Mouse (Mus musculus): ENCODE data around the gene Pip5kl1.
A peak's percentile ranks its signal among the peaks of the same experiment; 100 is the strongest.

The Pip5kl1 gene

DNA sequence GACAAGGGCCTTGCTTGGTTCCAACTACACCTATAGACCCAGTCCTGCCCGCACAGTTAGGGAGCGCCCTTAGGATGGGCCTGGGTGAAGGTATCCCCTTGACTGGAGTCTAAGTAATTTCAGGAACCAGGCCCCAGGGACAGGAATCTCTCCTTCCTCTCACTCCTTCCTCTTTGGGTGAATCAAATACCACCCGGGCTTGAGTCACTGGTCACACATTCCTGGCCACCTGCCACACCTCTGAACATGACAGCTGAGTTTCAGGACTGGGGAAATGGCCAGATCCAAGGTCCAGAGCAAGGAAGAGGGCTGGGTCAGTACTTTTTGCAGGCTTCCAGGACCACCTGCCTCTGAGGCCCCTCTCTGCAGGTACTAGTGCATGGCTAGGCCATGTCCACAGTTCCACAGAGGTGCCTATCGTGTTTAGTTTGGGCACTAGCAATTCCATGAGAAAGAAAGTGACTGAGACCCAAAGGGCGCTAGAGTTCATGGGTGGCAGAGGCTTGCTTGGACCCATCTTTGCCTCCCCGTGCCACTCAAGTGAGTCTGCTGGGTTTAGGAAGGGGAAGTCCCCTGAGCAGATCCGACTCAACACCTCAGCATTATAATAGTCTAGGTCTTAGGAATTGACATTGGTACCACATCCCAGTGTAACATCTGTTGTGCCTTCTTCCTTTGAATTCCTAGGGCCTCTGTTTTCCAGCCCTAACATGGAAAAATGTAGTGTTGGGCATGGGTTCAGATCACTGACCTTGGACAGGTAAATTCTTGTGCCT is 26.4 kb upstream of the Pip5kl1 start:
- DNase-seq (ENCODE audit: low read depth, low spot score): no peak

DNA sequence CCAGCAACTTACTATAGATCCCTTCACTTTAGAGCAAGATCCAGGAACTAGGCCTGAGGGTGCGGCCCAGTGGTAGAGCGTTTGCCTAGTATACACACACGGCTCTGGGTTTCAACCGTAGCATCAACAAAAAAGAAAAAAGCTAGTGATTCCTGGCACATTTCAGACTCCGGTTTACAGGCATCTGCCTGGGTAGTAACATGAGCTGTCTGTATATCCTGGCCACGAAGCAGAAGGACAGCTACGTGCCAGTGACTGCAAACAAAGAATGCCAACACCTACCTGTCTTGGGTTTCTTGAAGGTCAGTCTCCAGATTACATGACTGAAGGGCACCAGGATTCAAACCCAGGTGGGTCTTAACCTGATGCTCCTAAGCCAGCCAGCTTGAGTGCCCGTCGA is 25.4 kb upstream of the Pip5kl1 start:
- DNase-seq (ENCODE audit: low read depth, low spot score): no peak

DNA sequence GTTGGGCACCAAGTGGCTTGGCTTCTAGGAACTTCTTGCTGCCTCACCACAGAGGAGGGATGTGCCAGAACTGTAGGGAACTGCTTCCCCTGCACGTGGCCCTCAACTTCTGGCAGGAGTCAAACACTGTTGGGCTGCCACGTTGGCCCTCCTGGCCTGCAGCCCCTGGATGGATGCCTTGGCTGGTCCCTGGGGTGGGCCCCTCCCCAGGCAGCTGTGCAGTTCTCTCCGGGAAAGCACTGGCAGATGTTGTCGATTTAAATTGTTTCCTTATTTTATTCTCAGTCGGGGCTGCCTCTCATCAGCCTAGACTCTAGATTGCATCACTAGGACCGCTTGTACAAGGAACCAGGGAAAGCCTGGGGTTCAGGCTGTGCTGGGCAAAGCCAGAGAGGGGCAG is 24.8 kb upstream of the Pip5kl1 start:
- DNase-seq (ENCODE audit: low read depth, low spot score): no peak

DNA sequence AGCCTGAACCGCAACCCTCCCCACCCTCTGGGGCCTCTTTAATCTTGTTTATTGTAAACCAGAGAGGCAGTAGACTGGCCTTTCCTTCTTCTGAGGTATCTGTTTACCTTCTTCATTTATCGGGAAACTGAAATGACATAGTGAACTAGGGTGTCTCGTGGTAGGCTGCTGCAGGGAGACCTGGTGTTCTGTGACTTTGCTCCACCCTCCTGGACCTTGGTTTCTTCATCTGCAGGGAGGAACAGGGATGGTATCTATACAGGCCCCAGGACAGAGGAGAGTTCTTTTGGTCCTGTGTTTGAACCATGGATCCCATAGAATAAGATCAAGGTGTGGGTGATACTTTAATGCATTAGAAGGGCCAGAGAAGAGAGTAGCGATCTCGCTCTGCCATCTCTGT is 23.4 kb upstream of the Pip5kl1 start:
- DNase-seq (ENCODE audit: low read depth, low spot score): no peak

DNA sequence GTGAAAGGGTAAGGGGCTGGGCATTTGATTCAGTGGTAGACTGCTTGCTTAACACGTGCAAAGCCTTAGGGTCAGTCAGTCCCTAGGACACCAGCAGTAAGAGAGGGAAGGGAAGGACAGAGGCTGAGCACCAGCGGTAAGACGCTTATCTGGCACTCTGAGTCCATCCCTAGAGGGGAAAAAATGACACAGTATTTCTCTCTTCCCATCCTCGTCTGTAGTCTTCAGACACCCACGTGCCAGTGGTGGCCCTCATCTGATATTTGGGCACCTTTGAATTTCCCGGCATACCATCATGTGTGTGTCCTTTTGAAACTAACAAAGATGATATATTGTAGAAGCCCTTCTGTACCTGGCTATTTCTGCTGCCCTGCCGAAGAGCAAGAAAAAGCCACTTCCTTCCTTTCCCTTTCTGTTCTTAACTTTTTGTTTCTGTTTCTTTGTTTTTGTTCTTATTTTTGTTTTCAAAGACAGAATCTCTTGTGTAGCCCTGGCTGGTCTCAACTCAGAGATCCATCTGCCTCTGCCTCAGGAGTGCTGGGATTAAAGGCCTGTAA is 20.9 kb upstream of the Pip5kl1 start:
- DNase-seq (ENCODE audit: low read depth, low spot score): peak; percentile 76

DNA sequence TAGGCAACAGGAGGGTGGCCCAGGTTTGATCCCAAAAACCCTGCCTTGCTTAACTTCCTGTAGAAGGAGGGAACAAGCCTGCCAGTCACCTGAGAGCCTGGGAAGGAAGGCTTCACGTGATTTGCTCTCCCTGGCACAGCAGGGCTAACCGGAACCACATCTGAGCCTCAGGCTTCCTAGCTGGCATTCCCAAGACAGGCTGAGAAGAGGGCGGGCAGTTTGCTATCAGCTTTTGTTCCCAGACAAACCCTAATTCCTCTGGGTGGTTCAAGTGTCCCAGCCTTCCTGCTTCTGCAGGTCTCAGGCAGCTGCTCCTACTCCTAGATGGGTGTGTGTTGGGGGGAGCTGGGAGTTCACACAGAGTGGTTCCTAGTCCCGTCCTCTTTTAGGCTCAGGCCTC is 19.1 kb upstream of the Pip5kl1 start:
- no peak for DNase-seq (ENCODE audit: low read depth, low spot score)

DNA sequence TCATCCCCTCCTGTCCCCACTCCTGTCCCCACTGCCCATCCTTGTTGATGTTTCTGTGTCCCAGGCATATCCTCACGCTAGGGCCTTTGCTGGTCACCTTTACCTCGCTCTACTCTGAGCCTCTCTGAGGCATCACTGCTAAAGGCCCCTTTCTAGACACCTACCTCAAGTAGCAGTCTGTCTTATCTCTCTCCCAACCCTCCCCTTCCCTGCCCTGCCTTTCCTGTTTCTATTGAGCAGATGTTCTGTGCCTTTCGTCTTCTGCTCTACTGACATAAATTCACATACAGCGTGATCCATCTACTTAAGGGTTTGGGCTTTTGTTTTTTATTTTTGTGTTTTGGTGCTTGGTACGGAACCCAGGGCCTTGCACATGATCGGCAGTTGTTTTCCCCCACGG is 18.6 kb upstream of the Pip5kl1 start:
- no peak for DNase-seq (ENCODE audit: low read depth, low spot score)

DNA sequence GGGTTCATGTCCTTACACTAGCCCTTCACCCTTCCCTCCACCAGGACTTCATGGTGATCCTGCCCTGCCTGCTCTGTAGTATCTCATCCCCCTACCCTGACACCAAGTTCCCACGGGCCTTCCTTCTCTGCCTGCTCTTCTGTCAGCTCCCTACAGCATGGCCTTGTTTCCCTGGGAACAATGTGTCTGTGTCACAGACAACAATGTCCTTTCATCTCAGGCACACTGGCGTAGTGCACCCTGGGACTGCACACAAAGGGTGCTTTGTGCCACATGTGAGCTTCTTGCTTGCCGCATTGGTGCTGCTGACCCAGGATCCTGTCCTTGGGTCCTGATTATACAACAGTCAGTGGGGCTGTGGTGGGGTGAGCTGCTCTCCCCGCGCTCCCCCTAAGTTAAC is 15.0 kb upstream of the Pip5kl1 start:
- no peak for DNase-seq (ENCODE audit: low read depth, low spot score)

DNA sequence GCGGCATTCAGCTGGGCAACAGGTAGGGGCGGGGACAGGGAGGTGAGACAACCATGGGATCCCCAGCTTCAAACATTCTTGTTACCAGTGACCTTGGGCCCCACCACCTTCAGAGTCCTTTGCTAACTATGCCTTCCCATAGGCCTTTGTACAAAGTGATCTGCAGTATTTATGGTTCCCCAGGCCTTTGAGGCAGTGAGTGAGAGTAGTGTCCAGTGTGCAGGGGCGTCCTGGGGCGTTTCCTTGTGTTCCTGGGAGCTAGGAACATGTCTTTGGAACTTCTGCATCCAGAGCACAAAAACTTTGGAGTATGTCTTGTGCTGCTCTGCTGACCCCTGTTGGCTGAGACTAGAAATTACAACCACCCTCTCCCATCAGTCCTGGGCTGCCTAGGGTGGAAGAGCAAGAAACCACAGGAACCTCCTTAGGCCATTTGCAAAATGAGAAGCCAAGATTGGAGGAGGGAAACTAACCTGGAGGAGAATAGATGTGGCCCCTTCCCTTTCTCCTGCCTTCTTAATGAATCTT is 8.0 kb upstream of the Pip5kl1 start:
- peak; percentile 77 for DNase-seq (ENCODE audit: low read depth, low spot score)

DNA sequence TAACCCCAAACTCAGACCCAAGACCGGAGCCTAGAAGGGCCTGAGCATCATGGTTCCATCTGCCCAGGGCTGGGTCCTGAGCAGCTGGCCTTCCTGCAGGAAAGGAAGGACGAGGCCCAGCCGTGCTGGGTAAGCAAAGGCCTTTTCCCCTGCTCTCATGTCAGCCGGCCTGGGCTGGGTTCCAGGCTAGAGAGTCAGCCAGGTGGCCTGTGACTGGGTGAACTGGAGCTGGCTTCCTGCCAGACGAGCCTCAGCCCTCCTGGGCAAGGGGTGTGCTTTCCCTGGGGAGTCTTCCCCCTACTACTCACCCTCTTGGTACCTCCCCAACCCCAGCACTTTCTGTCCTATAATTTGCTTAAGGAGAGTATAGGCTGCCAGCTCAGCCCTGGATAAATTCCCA is 6.4 kb upstream of the Pip5kl1 start:
- no peak for DNase-seq (ENCODE audit: low read depth, low spot score)

DNA sequence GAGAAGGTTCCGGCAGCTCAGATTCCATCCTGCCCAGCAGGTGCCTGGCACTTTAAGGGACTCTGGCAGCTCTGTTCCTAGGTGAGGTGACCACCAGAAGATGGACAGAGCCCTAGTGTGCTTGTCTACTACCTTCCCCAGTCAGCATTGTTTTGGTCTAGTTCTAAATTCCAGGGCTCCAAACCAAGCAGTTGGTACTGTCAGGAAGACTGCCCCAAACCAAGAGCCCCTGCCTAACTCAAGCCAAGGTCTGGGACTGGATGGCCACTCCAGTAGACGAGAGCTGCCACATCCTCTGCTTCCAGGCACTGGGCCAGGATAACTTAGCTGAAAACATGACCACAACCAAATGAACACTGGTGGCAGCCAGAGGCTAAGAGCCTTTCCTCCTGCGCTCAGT is 5.7 kb upstream of the Pip5kl1 start:
- DNase-seq (ENCODE audit: low read depth, low spot score): no peak

DNA sequence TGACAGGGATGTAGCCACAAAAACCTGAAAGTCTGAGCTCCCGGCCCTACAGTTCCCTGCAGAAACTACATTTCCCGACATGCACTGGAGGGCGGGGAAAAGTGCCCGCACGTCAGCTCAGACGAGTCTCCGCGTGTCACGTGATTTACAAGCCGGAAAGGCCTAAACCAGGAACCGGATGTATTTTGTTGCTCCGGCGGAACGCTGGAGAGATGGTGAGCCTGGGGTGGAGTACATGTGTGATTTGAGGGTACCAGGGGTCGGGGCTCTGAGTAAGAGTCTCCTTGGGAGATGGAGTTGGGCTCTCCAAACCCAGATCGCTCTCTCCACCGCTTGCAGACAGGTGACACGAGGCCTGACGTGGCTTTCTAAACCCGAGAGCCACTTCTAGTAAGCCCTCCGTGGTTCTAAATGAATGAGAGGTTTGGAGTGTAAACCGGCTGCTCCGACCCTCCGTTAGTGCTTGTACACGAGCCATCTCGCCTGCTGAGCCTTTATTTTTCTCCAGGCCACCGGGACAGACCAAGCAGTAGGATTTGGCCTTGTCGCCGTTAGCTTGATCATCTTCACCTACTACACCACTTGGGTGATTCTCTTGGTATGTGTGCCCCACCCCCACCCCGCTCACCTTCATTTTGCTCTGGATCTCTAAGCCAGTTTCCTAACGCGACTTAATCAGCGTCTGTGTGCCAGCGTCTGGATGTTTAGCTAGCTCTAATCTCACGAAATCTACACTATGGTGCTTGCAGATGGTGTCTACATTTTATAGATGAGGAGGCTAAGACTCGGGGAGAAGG is 3.7 kb upstream of the Pip5kl1 start, which contains the start of gene Dpm2:
Gene Dpm2, plus strand, starts transcription at position 161 of the 797 bp plus-strand sequence.
- DNase-seq (ENCODE audit: low read depth, low spot score): peak; percentile 93

DNA sequence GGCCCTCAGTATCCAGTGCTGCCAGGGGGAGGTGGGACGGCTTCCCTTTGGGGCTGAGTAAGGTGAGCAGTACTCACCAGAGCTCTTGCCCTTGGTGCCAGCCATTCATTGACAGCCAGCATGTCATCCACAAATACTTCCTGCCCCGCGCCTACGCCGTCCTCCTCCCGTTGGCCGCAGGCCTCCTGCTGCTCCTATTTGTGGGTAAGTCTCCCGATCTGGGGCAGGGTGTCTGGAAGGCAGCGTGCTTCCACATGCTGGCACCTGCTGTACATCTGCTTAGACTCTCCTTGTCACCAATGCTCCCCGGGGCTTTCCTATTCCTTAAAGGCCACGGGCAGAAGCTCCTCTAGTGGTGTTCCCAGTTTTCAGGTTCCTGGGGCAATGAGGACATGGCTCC is 2.4 kb upstream of the Pip5kl1 start:
- DNase-seq (ENCODE audit: low read depth, low spot score): no peak

DNA sequence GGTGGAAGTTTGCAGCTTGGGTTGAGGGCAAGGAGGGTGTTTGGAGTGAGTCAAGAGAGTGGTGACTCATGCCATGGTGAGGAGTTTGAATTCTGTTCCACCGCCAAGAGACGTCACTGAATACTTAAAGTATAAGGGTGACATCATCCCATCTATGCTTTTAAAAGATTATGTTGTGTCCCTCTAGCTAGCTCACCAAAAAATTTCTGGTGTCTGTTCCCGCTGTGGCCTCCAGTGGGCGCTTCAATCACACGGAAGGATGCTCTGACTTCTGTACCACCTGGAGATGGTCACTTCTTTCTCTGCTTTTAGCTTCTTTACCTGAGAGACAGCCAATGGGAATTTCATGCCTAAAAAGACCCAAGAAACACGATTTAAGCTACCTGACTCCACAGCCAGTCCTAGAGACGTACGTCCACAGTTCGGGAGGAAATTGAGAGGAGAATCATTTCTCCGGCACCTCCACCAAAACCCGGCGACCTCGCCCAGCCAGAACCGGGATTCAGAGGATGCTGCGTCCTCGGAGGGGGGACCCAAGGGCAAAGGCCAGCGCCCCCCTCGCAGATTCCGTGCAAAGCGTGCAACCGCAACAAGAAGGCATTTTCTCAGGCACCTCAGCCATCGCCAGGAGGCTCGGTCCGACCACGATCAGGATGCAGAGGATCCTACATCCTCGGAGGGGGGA is 446 bp downstream of the Pip5kl1 start:
- peak; percentile 78 for DNase-seq (ENCODE audit: low read depth, low spot score)

DNA sequence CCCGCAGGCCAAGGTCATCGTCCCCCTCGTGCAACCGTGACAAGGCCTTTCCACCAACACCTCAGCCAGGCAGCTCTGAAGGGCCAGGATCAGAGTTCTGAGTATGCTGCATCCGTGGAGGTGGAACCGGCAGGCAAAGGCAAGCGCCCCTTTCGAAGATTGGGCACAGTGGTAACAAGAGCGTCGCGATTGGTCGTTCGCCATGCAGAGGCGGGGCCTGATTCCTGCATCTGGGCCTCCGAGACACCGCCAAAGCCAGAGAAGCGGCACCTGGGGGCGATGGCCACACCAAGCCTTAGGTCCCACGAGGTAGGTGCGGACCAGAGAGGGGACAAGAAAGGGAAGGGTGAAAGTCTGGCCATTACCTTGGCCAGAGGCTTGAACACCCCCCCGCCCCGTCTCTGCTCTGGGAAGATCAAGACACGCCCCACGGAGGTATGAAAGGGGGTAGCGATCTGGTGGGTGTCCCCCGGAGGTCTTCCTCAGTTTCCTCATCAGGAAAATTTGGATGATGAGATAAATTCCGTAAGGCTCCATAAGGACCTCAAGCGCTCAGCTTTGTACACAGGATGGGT is 1.1 kb downstream of the Pip5kl1 start, which contains the start of gene 9430097D07Rik:
Gene 9430097D07Rik, minus strand, starts transcription at position 99 of the 575 bp plus-strand sequence.
- DNase-seq (ENCODE audit: low read depth, low spot score): peak; percentile 80

DNA sequence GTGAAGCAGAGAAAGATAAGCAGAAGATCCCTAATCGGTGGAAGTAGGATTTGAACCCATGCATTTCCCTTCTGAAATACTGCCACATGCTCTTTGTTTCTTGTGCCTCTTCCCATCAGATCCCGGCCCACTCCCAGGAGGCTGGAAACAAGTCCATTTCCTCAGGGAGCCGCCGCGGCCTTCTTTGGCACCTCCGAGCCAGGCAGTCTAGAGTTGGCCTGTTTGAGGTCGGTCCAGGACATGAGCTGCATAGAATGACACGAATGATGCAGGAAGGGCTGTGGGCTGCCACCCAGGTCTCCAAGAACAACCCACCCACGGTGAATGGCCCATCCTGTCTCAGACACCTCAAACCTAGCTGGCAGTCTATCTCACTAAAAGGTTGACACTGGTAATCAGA is 1.9 kb downstream of the Pip5kl1 start:
- DNase-seq (ENCODE audit: low read depth, low spot score): no peak

DNA sequence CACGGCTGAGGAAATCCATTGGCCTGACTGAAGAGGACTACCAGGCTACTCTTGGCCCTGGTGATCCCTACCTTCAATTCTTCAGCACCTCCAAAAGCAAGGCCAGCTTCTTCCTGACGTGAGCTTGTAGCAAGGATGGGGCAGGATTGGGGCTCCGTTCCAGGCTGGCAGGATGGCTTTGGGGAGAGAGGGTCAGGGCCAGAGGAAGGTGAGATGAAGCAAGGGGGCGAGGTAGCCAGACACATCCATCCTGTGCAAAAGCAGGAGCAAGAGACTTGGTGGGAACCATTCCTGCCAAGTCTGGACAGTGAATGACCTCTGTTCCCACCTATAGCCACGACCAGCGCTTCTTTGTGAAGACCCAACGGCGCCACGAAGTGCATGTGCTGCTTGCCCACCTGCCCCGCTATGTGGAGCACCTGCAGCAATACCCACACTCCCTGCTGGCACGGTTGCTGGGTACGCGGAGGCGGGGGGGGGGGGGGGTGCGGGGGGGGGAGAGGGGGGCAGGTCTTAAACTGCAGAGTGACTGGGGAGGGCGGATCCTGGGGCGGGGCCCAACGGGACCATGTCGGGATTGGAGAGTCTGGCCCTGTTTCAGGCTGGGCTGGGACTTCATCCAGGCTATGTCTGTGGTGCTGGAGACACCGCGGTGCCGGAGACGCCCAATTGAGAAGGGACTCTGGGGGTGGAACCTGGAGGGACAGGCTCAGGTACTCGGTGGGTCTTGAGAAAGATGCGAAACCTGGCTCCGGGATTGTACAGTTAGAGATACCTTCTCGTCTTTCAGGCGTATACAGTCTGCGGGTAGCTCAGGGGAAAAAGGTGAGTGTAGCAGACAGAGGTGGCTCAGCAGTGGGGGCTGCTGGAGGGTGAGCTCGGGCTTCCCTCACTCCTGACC is 3.8 kb downstream of the Pip5kl1 start:
- no peak for DNase-seq (ENCODE audit: low read depth, low spot score)

DNA sequence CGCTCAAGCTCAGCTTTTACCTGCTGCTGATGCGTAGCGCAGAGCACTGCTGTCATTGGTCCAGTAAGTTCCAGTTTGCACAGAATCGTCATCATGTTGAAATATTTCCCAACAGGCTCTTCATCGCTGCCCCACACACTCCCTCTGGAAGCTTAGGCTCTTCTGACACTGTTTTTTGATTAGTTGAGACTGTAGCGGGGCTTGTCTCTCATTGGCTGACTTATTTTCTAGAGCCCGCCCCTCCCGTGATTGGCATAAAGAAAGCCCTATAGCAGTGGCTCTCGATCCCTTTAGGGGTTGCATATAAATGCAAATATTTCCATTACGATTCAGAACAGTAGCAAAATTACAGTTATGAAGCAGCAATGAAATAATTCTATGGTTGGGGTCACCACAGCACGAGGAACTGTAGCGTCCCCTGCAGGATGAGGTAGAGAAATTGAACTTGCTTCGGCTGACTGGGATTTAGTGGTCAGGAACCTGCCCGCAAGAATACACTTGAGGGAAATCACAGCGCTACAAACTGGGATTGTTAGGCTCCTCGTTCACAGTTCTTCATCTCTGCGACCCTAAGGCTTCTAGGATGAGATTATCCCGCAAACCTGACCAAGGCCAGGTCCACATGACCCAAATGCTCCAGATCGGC is 7.0 kb downstream of the Pip5kl1 start:
- no peak for DNase-seq (ENCODE audit: low read depth, low spot score)

DNA sequence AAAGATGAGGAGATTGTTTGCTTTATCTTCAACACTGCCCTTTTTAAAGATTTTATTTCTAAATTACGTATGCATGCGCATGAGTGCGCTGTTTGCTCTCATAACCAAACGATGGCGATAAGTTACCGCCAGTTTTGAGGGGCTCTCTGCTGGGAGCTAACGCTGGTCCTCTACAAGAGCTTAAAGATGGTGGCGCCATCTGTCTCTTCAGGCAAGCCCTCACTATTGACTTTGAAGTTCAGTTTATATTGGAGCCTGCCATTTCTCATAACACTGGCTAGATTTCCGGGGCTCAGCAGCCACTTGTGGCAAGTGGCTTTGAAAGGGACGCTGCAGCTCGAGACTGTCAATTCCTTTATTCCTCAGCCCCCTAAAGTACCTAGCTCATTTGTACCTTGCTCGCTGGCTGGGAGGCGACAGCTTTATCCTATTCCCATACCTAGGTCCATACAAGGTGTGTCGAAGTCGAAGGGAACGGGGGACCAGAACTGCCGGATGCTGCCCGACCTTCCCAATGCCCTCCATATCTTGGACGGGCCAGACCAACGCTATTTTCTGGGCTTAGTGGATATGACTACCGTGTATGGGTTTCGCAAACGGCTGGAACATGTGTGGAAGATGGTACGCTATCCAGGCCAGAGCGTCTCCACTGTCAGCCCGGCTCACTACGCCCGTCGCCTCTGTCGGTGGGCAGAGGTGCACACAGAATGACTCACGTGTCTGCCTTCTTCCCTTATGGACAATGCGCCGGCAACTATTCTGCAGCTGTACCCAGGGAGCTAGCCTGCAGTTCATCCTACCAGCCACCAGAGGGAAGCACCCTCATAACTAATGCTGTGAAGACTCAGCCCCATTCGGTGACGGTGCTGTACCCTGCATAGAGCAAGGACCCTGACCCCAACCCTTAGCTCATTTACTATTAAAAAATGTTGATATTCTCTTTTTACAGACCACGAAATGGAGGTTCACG is 8.5 kb downstream of the Pip5kl1 start:
- peak; percentile 82 for DNase-seq (ENCODE audit: low read depth, low spot score)
